Mouse (Mus musculus) frontal cortex, postnatal 10 days (tissue): ENCODE data around the gene Nrde2.
"Not testable (repeated sequence)": the region's sequence is repeated elsewhere in the genome, so short reads cannot be mapped to it uniquely, and the experiment has no call there.

ENCODE experiments used
- DNase-seq, 2 experiments: peaks; one replicate each; pipeline ENCODE4 v3.0.0; 2022; ENCODE audit warnings: low spot score in 2 of 2, mixed read lengths in 1 of 2

Nrde2 gene

DNA sequence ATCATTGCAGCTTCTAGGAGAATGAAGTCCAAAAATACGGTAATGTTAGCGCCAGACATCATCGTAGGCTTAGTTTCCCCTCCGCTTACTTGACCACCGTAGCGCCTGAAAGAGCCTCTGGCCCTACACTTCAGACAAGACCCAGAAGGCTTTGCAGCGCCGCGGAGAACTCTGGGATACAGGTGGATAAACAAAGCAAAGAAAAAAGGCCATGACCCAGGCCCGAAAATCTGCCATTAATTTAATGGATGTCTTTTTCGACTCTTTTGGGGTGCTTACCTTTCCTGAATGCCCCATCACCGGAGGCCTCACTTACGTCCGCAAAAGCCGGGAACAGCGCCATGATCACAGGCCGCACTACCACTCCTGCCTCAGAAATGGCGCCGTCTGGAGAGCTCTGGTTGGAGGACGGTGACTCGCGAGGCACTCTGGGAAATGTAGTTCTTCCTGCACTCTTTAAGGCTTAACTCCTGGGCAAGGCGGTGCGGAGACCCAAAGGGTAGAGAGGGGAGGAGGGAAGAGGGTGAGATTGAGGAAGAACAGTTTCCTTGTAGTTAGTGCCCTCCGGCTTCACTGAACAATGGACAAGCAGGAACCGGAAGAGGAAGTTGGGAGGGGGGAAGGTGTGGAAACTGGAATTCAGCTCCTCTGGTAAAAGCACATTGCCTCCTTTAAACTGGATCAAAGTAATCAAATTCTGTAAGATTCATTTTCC is at the start of gene Nrde2:
TSS of gene Nrde2 (minus strand) at position 393 of the 715 bp plus-strand sequence.
- DNase-seq = peak; percentile 79 to 89

- DNase-seq = no peak
These were observed 47.5 kb upstream of the Nrde2 start for GRCm38 (mm10) chr12:100206926-100207325.

DNA sequence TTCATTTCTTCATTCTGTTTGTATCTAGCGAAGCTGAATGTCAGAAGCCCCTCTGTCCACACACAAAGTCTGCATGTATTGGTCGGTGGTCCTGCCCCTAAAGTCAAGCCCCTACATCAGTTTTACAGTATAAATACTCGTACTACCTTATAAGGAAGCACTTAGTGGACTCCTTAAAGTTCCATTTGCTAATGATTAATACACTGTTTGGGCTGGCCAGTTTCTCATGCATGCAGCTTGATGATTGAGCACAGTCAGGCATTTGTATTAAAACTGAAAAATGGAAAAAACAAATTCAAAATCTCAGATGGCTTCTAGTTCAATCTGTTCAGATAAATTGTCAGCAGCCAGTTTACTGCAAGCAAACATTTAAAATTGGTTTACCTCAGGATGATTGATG is 47.1 kb upstream of the Nrde2 start:
- no peak for DNase-seq

DNA sequence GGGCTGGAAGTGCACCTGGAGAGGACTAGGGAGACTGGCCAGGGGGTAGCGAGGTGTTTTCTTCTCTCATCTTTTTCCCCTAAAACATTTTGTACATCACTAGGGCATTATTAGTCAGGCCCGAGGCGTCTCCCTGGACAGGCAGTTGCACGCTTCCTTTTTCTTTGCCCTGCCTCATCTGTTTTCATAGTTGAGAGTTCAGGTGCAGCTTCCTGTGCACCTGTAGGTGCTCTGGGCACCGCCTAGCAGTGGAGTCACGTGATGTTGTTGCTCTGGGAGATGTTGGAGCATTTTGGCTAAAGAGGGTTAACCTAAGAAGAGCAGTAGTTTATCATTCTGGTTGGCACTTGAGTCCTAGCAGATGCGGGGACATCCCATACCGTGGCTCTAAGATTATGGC is 45.7 kb upstream of the Nrde2 start:
- DNase-seq = no peak

DNA sequence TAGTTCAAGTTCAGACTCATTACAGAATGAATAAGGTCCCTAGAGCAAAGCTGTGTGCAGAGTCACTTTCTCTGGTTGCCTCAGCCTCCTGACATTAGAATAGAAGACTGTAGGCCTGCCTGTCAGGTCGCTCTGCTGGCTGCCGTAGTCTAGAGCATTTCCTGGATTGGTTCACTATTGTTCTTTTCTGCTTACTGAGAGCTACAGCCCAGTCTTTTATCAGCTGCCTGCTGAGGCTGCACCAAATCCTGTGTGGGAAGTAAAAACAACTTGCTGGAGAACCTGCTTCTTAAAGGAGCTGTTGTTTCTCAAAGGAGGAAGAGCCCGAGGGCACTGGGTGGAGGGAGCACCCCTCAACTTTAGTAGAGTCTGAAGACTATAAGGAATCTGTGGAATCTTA is 44.3 kb upstream of the Nrde2 start:
- DNase-seq = no peak

DNA sequence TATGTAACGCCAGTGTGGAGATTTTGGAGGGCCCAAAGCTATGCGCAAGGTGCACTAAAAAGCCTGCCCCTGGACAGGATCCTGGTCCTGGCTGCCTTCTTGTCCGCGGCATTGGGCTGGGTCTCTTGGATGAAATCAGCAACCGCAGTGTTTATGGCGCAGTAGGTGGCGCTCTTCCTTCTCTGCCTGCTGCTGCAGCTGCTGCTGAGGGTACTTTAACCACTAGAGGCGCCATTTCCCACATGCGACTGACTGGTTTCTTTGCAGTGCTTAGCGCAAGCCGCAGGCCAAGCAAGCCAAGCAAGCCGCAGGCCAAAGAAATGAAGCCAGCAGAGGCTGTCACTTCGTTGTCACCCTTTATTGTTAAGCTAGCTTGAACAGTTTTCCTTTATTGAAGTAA is 42.4 kb upstream of the Nrde2 start:
- DNase-seq = peak; percentile 87 to 92

- DNase-seq = no peak
These were observed 41.9 kb upstream of the Nrde2 start for GRCm38 (mm10) chr12:100201363-100201711.

DNA sequence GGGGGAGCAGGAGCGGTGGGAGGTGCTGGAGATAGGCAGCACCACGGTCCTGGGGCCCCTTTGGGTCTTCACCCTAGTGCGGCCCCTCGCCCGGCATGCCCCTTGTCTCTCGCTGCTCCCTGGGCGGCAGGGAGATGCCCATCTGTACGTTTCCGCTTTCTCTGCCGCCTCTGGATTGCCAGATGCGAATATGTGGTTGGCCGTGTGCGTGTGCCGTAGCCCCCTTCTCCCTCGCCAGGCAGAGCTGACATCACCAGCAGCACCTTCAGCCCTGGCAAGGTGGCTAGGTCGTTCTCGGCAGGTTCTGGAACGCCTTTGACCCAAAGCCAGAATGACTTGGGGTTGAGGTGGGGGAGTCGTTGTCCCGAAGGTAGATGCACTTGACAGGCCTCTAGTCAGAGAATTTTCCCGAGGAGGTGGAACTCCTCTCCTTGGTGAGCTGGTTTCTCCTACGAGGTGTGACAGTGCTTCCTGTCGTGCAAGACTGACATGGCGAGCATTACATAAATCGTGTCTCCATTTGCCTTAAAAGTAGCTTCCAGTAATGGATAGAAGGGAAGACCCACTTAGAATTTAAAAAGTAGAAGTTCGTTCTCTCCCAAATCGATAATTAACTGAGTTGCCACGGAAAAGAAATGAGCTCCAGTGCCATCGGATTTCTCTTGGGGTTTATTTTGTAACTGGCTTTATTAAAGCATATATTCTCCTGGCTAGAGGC is 41.4 kb upstream of the Nrde2 start:
- DNase-seq = no peak

- DNase-seq = peak; percentile 59 to 67
These were observed 40.6 kb upstream of the Nrde2 start for GRCm38 (mm10) chr12:100199891-100200644.

DNA sequence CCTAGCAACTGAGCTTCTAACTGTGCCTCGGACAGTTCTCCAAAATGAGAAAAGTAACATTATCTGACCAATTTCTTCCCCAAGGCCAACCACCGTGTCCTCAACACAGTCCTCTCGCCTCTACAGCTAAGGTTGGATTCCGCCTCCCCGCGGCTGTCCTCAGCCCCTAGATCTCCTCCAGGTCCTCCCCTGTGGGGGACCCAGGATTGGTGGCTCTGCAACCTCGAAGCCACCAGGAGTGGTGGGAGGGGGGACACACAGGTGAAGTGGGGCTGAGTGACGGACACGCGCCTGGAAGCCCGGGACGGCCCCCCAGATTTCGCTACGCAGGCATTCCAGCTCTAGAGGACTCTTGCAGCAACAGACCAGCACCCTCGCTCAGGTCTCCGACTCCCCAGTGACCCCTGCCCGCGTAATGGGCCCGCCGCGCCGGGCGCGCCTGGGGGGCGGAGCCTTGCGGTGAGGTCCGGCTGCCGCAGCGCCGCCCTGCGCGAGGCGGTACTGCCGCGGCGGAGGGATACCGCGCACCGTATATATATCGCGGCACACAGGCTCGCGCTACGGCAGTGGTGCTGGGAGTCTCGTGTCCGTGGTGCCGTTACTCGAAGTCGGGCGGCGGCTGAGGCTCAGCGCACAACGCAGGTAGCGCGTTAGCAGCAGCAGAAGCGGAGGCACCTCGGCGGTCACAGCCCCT is 39.7 kb upstream of the Nrde2 start, which contains the start of gene Calm1:
TSS of gene Calm1 (plus strand) at position 469 of the 694 bp plus-strand sequence.
- peak; percentile 84 to 93 for DNase-seq

DNA sequence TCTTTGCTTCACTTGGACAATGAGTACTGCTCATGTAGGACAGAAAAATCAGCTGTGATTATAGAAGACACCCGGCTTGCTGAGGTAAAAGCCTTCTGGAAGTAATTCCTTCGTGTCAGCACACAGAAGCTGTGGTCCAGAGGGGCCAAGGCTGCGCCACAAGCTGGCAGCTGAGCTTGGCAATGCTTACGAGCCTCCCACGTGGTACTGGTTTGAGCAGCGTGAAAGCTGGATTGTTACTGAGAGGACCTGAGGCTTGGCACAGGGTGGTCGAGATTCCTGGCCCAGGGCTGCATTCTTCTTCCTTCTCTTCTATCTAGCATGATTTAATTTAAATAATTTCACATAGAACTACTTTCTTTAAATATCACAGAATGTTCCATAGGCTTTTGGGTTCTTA is 37.3 kb upstream of the Nrde2 start:
- DNase-seq = no peak

DNA sequence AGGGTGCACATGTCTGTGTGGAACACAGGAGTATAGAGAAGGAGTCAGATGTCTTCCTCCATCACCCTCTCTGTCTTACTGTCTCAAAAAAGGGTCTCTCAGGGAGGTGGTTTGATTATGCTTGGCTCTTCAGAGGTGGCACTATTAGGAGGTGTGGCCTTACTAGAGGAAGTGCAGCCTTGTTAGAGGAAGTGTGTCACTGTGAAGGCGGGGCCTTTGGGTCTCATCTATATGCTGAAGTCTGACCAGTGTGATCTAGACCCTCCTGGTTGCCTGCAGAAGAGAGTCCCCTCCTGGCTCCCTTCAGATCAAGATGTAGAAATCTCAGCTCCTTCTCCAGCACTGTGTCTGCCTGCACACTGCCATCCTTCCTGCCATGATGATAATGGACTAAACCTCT is 34.7 kb upstream of the Nrde2 start:
- no peak for DNase-seq

GRCm38 (mm10) chr12:100190802-100191201 is 31.3 kb upstream of the Nrde2 start:
- no peak for DNase-seq

DNA sequence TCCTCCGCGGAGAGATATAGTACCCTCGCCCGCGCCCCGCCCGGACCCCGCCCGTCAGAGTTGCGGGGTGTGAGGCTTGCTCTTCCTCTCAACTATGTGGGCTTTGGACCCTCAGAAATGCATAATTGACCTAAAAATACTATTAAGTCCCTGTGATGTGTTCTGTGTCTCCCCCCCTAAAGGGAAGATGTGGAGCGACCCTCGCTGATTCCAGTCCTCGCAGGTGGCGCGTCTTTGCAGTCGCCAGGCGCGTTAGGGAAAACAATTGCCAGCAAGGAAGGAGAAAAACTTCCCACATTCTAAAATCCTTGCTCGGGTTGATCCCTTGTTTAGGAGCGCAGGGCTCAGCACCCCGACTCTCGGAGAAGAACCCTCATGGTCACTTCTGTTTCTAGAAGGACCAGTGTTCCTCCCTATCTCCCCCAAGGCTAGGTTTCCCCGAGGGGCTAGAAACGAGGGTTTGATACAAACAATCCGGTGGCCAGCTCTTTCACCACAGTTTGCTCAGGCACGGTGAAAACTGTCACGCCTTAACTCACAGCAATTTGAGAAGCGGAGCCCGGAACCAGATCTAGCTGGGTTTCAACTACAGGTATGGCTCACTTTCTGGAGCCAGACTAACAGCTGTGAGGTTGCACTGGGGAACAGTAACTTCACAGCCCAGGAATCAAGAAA is 28.4 kb upstream of the Nrde2 start:
- DNase-seq = no peak

DNA sequence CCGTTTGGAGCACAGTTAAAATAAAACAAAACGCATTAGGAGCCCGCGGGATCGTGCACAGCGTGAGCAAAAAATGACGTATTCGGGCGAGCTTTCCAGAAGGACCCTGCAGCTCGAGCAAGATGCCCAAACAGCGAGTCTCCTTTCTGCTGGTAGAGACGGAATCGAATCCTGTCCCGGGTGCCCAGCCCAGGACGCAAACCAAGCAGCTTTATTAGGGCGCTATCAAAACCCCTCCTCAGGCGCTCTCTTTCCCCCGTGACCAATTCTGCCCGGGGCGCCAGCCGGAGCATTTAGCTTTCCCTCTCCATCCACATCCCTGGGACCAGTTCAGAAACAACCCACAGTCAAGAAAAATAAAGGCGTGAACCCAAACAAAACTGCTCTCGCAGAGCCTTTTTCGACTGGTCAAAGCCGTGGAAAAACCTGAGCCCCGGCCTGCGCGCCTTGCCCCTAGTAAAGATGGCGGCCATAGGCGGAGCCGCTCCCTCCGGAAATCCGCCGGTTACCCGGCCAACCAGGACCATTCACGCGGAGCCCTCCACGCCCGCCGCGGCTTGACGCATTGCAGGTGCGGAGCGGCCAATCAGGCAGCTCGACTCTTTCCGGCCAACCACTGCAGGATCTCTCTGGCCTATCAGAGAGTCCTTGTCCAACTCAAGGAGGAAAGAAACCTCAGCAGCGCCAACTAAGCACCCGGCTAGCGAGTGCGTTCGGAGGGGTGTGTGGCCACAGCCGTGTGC is 27.7 kb upstream of the Nrde2 start:
- peak; percentile 99 for DNase-seq

- DNase-seq = no peak
These were observed 26.9 kb upstream of the Nrde2 start for GRCm38 (mm10) chr12:100186376-100186775.

DNA sequence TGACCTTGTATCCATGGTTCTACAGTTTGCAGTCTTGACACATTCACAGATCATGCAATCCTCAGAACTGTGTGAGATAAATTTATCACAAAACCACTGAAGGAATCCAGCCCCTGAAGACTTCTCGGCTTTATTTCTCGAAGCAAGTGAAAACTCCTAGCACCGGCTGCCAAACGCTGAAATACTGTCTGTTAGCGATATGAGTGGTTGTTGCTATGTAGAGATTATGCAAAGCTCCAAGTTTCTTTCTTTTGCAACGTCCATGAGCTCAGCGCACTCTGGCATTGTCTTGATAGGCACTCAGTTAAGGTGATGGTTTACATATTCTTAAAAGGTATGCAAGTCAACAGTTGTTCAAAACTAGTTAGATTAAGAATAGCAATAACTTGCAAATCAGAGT is 26.4 kb upstream of the Nrde2 start:
- DNase-seq = no peak

GRCm38 (mm10) chr12:100184976-100185375 is 25.5 kb upstream of the Nrde2 start:
- DNase-seq = not testable (repeated sequence)

- DNase-seq = no peak
These were observed 24.5 kb upstream of the Nrde2 start for GRCm38 (mm10) chr12:100183970-100184369.

DNA sequence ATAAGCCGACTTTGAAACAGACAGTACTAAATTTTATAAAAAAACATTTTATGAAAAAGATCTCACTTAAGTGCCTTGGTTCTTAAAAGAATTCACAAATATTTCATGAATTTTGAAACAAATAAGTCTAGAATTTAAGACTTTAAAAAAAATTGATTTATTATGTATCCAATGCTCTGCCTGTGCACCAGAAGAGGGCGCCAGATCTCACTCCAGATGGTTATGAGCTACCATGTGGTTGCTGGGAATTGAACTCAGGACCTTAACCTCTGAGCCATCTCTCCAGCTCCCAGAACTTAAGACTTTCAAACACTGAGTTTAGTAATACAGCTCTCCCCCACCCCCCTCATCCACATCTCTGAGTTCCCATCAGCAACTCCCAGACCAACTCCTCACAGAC is 23.2 kb upstream of the Nrde2 start:
- no peak for DNase-seq

GRCm38 (mm10) chr12:100180802-100181201 is 21.3 kb upstream of the Nrde2 start:
- DNase-seq = no peak
